Mouse (Mus musculus): ENCODE data around the gene Aqp3.

GRCm38 (mm10) chr4:41118706-41119292 is 20.8 kb upstream of the Aqp3 start:
- TF ChIP-seq POLR2A (IDR thresholded peaks at IDR 0.05; ENCODE audit: borderline replicate concordance, insufficient read depth, low read length) (no peak), CTCF (IDR thresholded peaks at IDR 0.05; ENCODE audit: borderline replicate concordance, insufficient read depth, low read depth, low read length) (peak; percentile 76)

Data from cerebellum, adult 2 months (tissue).